Mouse (Mus musculus): ENCODE measurements at regions not wholly inside any gene's neighbourhood (a gene's known extent, or its start where the extent isn't known, plus 50 kb on each side); places are given as distances from the start of the nearest gene placed in this dataset.

- TF ChIP-seq CTCF (IDR thresholded peaks at IDR 0.05; ENCODE audit: low read depth) (no peak), EP300 (optimal IDR thresholded peaks at IDR 0.05) (no peak)
Observed at GRCm38 (mm10) chrX:6258523-6258922, 62.0 kb downstream of the Bmp15 start.

Data from stomach, postnatal 0 days (tissue).